Mouse (Mus musculus) G1E-ER4 (cell line): ENCODE results near the gene Prr5l. TPM values are rescaled to one million over a fixed set of nuclear protein-coding genes. Genes with fewer than 3 reads are reported as not detected.

Experiments used
- GATA1 ChIP-seq: IDR thresholded peaks from one replicate; pipeline ENCODE4 v1.8.0; 2012; ENCODE audit warnings: low read length, inconsistent platforms
- polyA plus RNA-seq: library from polyadenylated mRNA; stranded (reverse); fragments of >175 nt; gene quantifications from 2 replicates; pipeline ENCODE4 v1.2.3, GENCODE M21; 2012

Prr5l gene
- polyA plus RNA-seq, 1 experiment, result not detected

- no peak for TF ChIP-seq GATA1
Measured at GRCm38 (mm10) chr2:101739914-101740313, 142.9 kb downstream of the Prr5l start.

DNA sequence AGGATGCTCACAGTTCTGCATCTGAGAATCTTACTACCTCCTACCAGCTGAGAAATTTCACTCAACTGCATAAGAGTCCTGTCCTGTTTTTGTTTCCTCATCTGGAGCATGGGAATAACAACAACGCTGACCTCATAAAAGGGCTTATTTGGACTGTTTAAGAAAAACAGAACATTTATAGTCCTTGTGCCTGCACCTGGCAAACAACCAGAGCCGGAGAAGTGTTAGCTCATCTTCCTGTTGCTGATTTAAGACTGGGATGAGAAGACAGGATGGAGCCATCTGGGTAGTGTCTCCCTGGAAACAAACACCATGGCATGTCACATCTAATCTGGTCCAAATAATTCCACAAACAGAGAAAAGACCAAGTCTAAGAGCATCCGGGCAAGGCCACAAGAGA, 149.3 kb downstream of the Prr5l start:
- no peak for TF ChIP-seq GATA1

- TF ChIP-seq GATA1, result no peak
Measured at GRCm38 (mm10) chr2:101732777-101733210, 150.0 kb downstream of the Prr5l start.

- no peak for TF ChIP-seq GATA1
Measured at GRCm38 (mm10) chr2:101730972-101731371, 151.9 kb downstream of the Prr5l start.

DNA sequence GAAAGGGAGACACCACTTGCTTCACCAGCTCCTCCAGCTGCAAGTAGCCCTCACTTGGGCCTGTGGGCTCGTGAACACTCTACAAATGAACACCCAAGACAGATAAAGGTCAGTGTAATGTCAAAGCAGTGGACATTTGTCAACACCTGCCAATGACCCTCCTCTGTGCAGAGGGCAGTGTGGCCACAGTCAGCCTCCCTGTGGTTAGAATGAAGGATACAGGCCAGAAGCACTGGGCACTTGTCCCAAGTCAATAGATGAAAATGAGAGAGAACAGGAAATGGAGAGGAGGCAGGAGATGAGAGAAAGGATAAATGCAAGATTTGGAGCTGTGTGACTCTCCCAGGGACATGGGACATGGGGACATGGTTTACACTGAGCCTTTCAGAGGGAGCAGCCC, 153.4 kb downstream of the Prr5l start:
- TF ChIP-seq GATA1, result no peak

- no peak for TF ChIP-seq GATA1
Measured at GRCm38 (mm10) chr2:101727787-101728186, 155.0 kb downstream of the Prr5l start.

- no peak for TF ChIP-seq GATA1
Measured at GRCm38 (mm10) chr2:101723333-101723881, 159.4 kb downstream of the Prr5l start.

GRCm38 (mm10) chr2:101722370-101723332, 160.2 kb downstream of the Prr5l start:
- TF ChIP-seq GATA1, result no peak

- no peak for TF ChIP-seq GATA1
Measured at GRCm38 (mm10) chr2:101721835-101722234, 161.0 kb downstream of the Prr5l start.

- no peak for TF ChIP-seq GATA1
Measured at GRCm38 (mm10) chr2:101717162-101717561, 165.7 kb downstream of the Prr5l start.

GRCm38 (mm10) chr2:101715650-101716323, 167.0 kb downstream of the Prr5l start:
- TF ChIP-seq GATA1, result no peak

- TF ChIP-seq GATA1, result no peak
Measured at GRCm38 (mm10) chr2:101711608-101712007, 171.2 kb downstream of the Prr5l start.

GRCm38 (mm10) chr2:101705941-101706485, 176.8 kb downstream of the Prr5l start:
- no peak for TF ChIP-seq GATA1

DNA sequence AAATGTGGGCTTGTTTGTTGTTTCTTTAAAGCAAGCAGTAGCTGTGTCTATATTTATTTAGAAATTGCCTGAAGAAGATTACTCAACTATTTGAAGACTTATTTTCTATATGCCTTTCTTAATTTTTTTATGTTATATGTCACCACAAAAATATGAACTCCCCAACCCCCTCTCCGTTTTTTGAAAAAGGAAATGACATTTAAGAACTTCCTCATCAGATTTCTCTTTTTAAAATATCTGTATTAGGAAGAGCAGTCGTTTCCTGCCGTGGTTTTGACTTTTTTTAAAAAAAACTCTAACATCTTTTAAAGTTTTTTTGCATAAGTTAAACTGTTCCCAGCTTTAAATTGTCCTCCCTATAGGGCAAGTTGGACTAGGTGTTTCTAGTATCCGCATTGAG, 183.5 kb downstream of the Prr5l start:
- no peak for TF ChIP-seq GATA1

DNA sequence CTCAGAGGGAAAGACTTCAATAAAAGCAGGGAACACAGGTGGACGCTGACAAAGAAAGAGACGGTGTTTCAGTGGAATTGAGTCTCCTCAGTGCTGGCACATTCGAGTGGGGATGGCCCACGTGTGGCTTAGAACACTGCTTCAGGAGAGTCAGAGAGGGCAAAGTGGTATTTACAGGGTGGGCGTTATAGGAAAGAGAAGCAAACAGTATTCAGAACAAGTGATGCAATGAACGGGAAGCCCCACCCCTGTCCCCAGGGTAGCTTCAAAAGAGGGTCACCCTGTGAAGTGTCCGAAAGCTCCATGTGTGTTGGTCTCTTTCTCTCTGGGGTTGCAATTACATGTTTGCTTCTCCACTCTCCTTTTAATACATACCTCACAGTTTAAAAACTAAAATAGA, 187.2 kb downstream of the Prr5l start:
- TF ChIP-seq GATA1, result no peak

GRCm38 (mm10) chr2:101693577-101694215, 189.1 kb downstream of the Prr5l start:
- no peak for TF ChIP-seq GATA1

DNA sequence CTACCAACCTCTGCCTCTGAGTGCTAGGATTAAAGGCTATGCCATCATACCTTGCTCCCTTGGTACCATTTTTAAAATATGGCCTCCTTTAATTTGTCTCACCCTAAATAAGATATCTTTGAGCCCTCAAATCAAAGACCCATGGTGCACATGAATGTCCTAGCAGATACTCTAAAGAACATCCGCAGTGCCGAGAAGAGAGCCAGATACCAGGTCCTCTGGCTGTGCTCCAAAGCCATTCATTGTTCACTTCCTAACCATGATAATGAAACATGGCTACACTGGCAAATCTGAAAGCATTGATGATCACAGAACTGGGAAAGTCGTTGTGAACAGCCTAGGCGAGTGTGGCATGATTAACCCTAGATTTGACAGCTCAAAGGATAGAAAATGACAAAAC, 189.8 kb downstream of the Prr5l start:
- no peak for TF ChIP-seq GATA1
